Mouse (Mus musculus) midbrain, postnatal 0 days (tissue): ENCODE measurements around the gene Hdac5. TPM values are rescaled to one million over a fixed set of nuclear protein-coding genes. Genes with fewer than 3 reads are reported as not detected.

Experiments
- ATAC-seq: fragments of 200-750 bp; cut with Nextera tagmentation; 2 replicates; pipeline ENCODE4 v1.8.0; 2017; ENCODE audit warnings: moderate number of reproducible peaks, mild to moderate bottlenecking, moderate TSS enrichment, moderate library complexity; ENCODE audit not compliant: low FRiP score
- DNase-seq: peaks from one replicate; pipeline ENCODE4 v3.0.0-alpha.2; 2015; ENCODE audit warnings: low spot score
- H3K27ac ChIP-seq: fragments of 300-500 bp; sonication (generic); 2 replicates; pipeline ENCODE4 v1.5.1; 2014; ENCODE audit warnings: low read depth, mild to moderate bottlenecking, low read length, mixed read lengths
- H3K27me3 ChIP-seq: fragments of 300-500 bp; sonication (generic); 2 replicates; pipeline ENCODE4 v1.6.1; 2014; ENCODE audit warnings: low read length, control low read depth, mixed read lengths; ENCODE audit not compliant: insufficient read depth
- H3K36me3 ChIP-seq: fragments of 300-500 bp; sonication (generic); 2 replicates; pipeline ENCODE4 v1.6.1; 2014; ENCODE audit warnings: low read length, control low read depth, mixed read lengths; ENCODE audit not compliant: insufficient read depth
- H3K4me1 ChIP-seq: fragments of 300-500 bp; sonication (generic); 2 replicates; pipeline ENCODE4 v1.6.1; 2014; ENCODE audit warnings: mild to moderate bottlenecking, control low read depth, antibody characterized with exemption, low read length, mixed read lengths; ENCODE audit not compliant: insufficient read depth
- H3K4me2 ChIP-seq: fragments of 300-500 bp; sonication (generic); 2 replicates; pipeline ENCODE4 v1.6.1; 2014; ENCODE audit warnings: low read depth, mild to moderate bottlenecking, low read length, mixed read lengths; ENCODE audit not compliant: poor library complexity, severe bottlenecking
- H3K4me3 ChIP-seq: fragments of 300-500 bp; sonication (generic); 2 replicates; pipeline ENCODE4 v1.5.1; 2014; ENCODE audit warnings: low read depth, mild to moderate bottlenecking, low read length, moderate library complexity
- H3K9ac ChIP-seq: fragments of 300-500 bp; sonication (generic); replicated peaks from 2 replicates; pipeline ENCODE4 v1.6.1; 2014; ENCODE audit warnings: mild to moderate bottlenecking, low read length, moderate library complexity, mixed read lengths; ENCODE audit not compliant: poor library complexity, severe bottlenecking
- H3K9me3 ChIP-seq: fragments of 300-500 bp; sonication (generic); 2 replicates; pipeline ENCODE4 v1.6.1; 2016; ENCODE audit warnings: low read length, control low read depth
- CTCF ChIP-seq: IDR thresholded peaks from 2 replicates; pipeline ENCODE4 v1.5.1; 2016; ENCODE audit warnings: antibody characterized with exemption, mild to moderate bottlenecking
- WGBS: fragments of 180-500 bp; shearing (Covaris S2); extraction: QIAGEN DNeasy Blood & Tissue Kit; methylation state at CpG from one replicate; pipeline ENCODE4 v1.1.7; 2014; 5-methylcytosine and 5-hydroxymethylcytosine counted together
- polyA plus RNA-seq: library from polyadenylated mRNA; unstranded; fragments of >200 nt; fragmentation: Nextera tagmentation; extraction: Ambion mirVana; gene quantifications from 2 replicates; pipeline ENCODE4 v1.2.1, GENCODE M21; 2015
- total RNA-seq: library from RNA; depleted of rRNA; stranded (reverse); fragments of >200 nt; gene quantifications from 2 replicates; pipeline ENCODE4 v1.2.3, GENCODE M21; 2014

Hdac5 gene
- total and polyA plus RNA-seq, 2 experiments from 2014 or later: 65.9 to 183 TPM

DNA sequence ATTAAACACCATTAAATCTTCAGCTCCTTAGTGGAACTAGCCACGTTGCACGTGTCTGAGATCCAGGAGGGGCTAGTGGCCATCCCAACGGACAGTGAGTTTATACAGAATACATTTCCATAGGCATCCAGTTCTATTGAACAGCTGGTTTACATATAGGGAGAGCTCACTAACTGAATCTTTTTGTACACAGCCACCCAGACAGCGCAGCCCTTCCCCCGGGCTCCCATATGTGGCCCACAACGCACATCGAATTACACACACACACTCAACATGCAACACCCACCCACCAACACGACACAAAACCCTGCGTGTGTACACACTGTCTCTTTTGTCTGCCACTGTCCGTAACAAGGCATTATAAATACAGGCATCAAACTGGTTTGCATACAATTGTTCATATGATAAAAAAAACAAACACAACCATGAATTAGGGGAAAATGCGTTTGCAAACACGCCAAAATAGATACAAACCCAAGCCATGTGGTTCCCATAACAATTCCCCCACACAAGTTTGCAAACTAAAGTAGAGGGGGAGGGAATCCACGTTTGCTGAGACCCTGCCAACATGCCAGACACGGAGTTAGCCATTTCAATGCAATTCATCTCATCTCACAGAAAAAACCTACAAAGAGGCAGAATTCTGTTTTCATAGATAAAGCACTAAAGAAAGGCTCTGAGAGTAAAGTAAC lies 15.8 kb upstream of the Hdac5 start:
- Histone ChIP-seq H3K36me3 (no peaks in the 10 kb centered on the region), H3K9ac (peak overlapping the region; percentile 63), H3K27ac (peak overlapping the region; percentile 59), H3K27me3 (no peaks in the 10 kb centered on the region), H3K4me3 (peak overlapping the region; percentile 37), H3K9me3 (no peaks in the 10 kb centered on the region), H3K4me1 (peaks cover 5% of the 10 kb centered on the region; the same call in 1 of the 2 replicates), H3K4me2 (peak overlapping the region; percentile 64)
- 39% methylated on average over 14 of the region's 14 CpGs for WGBS
- ATAC-seq (0 out of 2 replicates have a peak, but pooled peaks have one; percentile 10), DNase-seq (no peak)
- no peak for TF ChIP-seq CTCF

DNA sequence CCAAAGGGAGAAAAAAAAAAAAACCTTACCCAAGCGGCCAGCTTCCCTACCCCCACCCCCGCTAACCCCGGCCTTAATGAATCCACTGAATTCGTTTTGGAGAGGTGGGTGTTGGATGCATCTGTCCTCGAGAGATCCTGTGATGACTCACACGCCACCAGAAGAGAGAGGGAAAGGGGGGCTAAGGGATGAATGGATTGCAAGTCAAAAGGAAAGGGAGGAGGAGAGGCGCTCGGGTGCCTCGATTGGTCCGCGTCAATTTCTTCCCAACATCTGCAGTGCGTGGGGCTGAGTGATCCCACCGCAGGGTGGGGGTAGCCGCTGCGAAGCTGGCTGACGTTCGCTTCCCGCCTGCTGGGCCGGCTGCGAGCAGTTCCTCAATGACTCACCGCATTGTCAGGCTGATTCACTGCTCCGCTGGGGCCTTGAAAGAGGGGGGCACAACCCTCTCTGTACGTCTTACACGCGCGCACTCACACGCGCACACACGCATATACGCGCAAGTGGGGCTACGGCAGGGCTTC lies 15.0 kb upstream of the Hdac5 start:
- Histone ChIP-seq H3K9me3 (no peaks in the 10 kb centered on the region), H3K27me3 (no peaks in the 10 kb centered on the region), H3K4me2 (peak overlapping the region; percentile 64), H3K27ac (peak overlapping the region; percentile 59), H3K9ac (peak overlapping the region; percentile 63), H3K4me3 (peak overlapping the region; percentile 37), H3K36me3 (no peaks in the 10 kb centered on the region), H3K4me1 (peaks cover 5% of the 10 kb centered on the region; the same call in 1 of the 2 replicates)
- DNase-seq: peak; percentile 86
- under 1% methylated on average over 32 of the region's 32 CpGs for WGBS
- ATAC-seq: peak; percentile 88
- TF ChIP-seq CTCF: peak; percentile 38

DNA sequence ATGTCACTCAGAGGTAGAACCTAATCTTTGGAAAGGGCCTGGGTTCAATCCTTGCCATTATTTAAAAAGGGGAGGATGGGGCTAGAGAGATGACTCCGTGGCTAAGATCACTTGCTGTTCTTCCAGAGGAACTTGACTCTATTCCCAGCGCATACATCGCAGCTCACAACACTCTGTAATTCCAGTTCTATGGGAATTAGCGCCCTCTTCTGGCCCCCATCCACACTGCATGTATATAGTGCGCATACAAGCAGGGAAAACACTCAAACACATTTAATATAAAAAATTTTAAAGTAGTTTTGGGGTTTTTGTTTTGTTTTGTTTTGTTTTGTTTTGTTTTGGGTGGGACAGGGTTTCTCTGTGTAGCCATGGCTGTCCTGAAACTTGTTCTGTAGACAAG lies 11.9 kb upstream of the Hdac5 start:
- DNase-seq (no peak), ATAC-seq (no peak)
- Histone ChIP-seq H3K4me3 (no peak overlapping the region), H3K4me1 (0 out of 2 replicates have a peak, but pooled peaks cover 3% of the 10 kb centered on the region), H3K9ac (no peak overlapping the region), H3K27ac (no peak overlapping the region), H3K36me3 (no peaks in the 10 kb centered on the region), H3K27me3 (no peaks in the 10 kb centered on the region), H3K4me2 (no peak overlapping the region), H3K9me3 (no peaks in the 10 kb centered on the region)
- WGBS: 58% methylated on average over 5 of the region's 5 CpGs
- TF ChIP-seq CTCF: peak; percentile 36

DNA sequence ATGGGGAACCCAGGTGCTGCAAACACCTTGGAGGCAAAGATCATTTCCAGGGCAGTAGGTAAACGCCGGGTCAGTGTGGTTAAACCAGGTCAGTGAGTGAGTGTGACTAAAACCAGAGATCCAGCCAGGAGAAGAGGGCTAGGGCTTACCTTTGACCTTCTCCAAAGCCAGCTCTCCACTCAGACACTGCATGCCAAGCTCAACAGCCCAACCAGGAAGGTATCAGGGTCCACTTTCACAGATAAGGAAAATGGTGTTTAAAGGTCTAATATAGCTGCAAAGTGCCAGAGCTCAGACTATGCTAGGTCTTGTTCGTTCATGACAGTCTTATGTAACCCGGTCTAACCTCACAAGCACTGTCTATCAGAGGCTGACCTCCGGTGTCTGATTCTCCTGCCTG lies 11.3 kb upstream of the Hdac5 start:
- no peak for DNase-seq
- WGBS: 91% methylated on average over 5 of the region's 5 CpGs

DNA sequence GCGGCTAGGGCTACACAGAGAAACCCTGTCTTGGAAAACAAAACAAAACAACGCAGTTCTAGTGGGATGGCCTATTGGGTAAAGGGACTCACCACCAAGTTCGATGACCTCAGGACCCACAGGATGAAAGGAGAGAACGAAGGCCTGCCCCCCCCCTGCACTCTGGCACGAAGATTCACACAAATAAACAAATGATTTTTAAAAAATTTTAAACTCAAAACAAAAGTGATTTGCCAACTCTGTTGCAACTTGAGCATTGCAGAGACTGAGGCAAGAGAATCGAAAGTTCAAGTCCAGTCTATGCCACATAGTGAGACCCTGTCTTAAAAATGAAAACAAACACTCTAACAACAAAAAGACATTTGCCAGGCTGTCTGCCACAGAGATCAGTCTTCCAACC lies 10.7 kb upstream of the Hdac5 start:
- DNase-seq (no peak), ATAC-seq (no peak)
- no peak for TF ChIP-seq CTCF
- no peak overlapping the region for H3K27ac ChIP-seq
- 0 out of 2 replicates have a peak, but pooled peaks cover 3% of the 10 kb centered on the region for H3K4me1 ChIP-seq
- H3K4me3 ChIP-seq: no peak overlapping the region
- no peaks in the 10 kb centered on the region for H3K36me3 ChIP-seq
- WGBS: 87% methylated on average over 6 of the region's 6 CpGs
- no peak overlapping the region for H3K9ac ChIP-seq
- no peaks in the 10 kb centered on the region for H3K27me3 ChIP-seq
- no peaks in the 10 kb centered on the region for H3K9me3 ChIP-seq
- no peak overlapping the region for H3K4me2 ChIP-seq

More for the DNA sequence above, 11.3 kb upstream of the Hdac5 start:
- Histone ChIP-seq H3K4me1 (0 out of 2 replicates have a peak, but pooled peaks cover 3% of the 10 kb centered on the region), H3K9me3 (no peaks in the 10 kb centered on the region), H3K27me3 (no peaks in the 10 kb centered on the region), H3K4me2 (no peak overlapping the region), H3K4me3 (no peak overlapping the region), H3K27ac (no peak overlapping the region), H3K36me3 (no peaks in the 10 kb centered on the region), H3K9ac (no peak overlapping the region)
- no peak for ATAC-seq
- no peak for TF ChIP-seq CTCF

DNA sequence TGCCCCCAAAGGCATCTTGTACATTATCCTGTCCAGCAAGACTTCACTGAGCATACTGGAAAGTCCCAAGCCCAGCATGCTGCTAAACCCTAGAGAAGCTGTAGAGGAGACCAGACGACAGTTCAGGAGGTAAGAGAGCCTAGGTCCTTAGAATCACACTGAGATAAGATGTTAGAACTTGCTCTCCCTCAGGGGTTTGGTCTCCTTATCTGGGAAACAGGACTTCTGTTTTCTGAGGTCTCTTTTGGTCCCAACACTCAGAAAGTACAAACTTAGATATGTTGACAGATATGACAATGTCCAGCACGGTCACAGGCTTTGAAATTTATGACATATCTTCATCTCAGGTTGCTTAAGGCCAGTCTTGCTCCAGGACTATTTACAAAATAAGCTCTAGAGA lies 6.1 kb upstream of the Hdac5 start:
- Histone ChIP-seq H3K9ac (no peak overlapping the region), H3K4me2 (no peak overlapping the region), H3K27ac (no peak overlapping the region), H3K4me1 (no peaks in the 10 kb centered on the region), H3K27me3 (no peaks in the 10 kb centered on the region), H3K4me3 (no peak overlapping the region), H3K36me3 (no peaks in the 10 kb centered on the region), H3K9me3 (no peaks in the 10 kb centered on the region)
- ATAC-seq (no peak), DNase-seq (no peak)
- TF ChIP-seq CTCF: no peak
- WGBS: 73% methylated on average over 2 of the region's 2 CpGs
